Mouse (Mus musculus): ENCODE data around the gene Hs3st4. TPM values are rescaled to one million over a fixed set of nuclear protein-coding genes. Genes with fewer than 3 reads are reported as not detected.

Hs3st4 gene
- polyA plus RNA-seq (2015; fragmentation: Nextera tagmentation; extraction: Ambion mirVana): 13.2 and 14.9 TPM in 2 replicates

DNA sequence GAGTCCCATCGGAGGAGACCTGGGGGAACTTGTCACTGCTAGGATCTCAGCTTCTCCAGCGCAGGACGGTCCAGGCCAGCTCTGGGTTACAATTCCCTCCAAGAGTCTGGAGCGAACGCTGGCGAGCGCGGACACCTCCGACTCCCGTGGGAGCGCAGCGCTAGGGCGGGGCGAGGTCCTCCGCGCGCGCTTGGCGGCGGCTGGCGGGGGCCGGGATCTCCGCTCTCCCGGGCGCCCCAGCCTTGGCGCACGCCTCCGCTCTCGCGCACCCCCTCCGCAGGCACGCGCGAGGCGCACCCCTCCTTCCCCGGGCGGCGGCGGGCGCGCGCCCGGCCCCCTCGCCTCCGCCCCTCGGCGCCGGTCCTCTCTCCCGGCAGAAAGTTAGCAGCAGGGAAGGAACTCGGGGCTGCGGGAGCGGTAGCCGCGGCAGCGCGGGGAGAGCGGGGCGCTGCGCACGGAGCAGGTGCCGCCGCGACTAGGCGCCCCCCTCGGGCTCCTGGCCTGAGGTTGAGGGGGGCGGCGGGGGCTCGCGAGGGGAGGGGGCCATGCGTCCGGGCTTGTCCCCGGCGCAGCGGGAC is at the start of gene Hs3st4:
Hs3st4 (plus strand) TSS at position 409 of the 578 bp plus-strand sequence.
- Histone ChIP-seq H3K27me3 (replicated peaks) (peaks cover 76% of the 10 kb centered on the region), H3K27ac (replicated peaks) (no peak within 1 kb of the TSS), H3K4me3 (replicated peaks) (peak within 1 kb of the TSS; percentile 68), H3K9ac (replicated peaks) (peak within 1 kb of the TSS; percentile 67), H3K36me3 (no peaks in the 10 kb centered on the region), H3K4me2 (peak within 1 kb of the TSS; percentile 93), H3K4me1 (peaks cover 23% of the 10 kb centered on the region), H3K9me3 (replicated peaks) (no peaks in the 10 kb centered on the region)
- peak; percentile 74 for ATAC-seq (ENCODE audit: low FRiP score)
- 0% methylated on average over 34 of the region's 74 CpGs for WGBS

DNA sequence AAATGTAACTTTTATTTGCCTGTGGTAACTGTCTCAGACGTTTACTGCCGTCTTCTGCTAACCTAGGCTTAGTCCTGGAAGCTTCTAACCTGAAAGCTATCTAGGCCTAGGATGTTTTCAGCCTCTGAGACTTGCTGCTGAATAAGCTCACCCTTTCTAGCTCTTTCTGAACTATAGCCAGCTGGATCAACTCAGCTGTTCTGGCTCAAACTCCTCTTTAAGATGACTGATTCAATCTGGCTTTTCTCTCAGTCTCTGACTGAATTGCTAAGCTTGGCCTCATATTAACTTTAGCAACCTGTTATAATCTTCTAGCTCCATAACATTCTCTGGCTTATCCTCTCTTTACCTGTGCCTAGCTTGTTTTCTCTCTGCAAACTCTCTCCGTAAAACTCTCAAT is 35.8 kb upstream of the Hs3st4 start:
- 81% methylated on average over 3 of the region's 3 CpGs for WGBS
- H3K4me2 ChIP-seq: no peak overlapping the region
- H3K9me3 ChIP-seq (replicated peaks): no peaks in the 10 kb centered on the region
- H3K36me3 ChIP-seq: no peaks in the 10 kb centered on the region
- H3K4me1 ChIP-seq: no peaks in the 10 kb centered on the region
- H3K4me3 ChIP-seq (replicated peaks): no peak overlapping the region
- ATAC-seq (ENCODE audit: low FRiP score): no peak
- H3K27ac ChIP-seq (replicated peaks): no peak overlapping the region
- no peaks in the 10 kb centered on the region for H3K27me3 ChIP-seq (replicated peaks)
- no peak overlapping the region for H3K9ac ChIP-seq (replicated peaks)

DNA sequence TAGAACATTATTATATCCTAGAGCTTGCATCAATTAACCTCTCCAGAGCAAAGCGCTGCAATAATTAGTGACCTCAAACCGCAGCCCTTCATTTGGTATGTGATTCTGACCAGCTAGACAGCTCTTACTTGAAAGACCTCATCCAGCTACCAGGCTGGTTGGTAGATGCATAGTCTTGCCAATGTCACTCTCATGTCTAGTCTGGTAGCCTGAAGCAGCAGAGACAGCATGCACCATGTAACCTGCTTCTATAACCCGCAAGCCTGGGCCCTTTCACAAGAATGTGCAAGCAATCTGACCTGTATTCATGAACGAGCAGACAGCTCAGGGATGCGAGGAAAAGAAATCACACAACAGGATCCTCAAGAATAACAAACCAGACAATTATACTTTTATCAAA is 19.6 kb upstream of the Hs3st4 start:
- Histone ChIP-seq H3K4me2 (no peak overlapping the region), H3K4me1 (no peaks in the 10 kb centered on the region), H3K27me3 (replicated peaks) (no peaks in the 10 kb centered on the region), H3K9ac (replicated peaks) (no peak overlapping the region), H3K27ac (replicated peaks) (no peak overlapping the region), H3K9me3 (replicated peaks) (no peaks in the 10 kb centered on the region), H3K4me3 (replicated peaks) (no peak overlapping the region), H3K36me3 (no peaks in the 10 kb centered on the region)
- WGBS: 85% methylated on average over 5 of the region's 5 CpGs
- ATAC-seq (ENCODE audit: low FRiP score): no peak

- no peak for ATAC-seq (ENCODE audit: low FRiP score)
- Histone ChIP-seq H3K9ac (replicated peaks) (no peak overlapping the region), H3K4me2 (no peak overlapping the region), H3K4me1 (no peaks in the 10 kb centered on the region), H3K27me3 (replicated peaks) (no peaks in the 10 kb centered on the region), H3K27ac (replicated peaks) (no peak overlapping the region), H3K36me3 (no peaks in the 10 kb centered on the region), H3K4me3 (replicated peaks) (no peak overlapping the region), H3K9me3 (replicated peaks) (no peaks in the 10 kb centered on the region)
- WGBS: 55% methylated on average over 10 of the region's 10 CpGs
These were observed 18.0 kb upstream of the Hs3st4 start for GRCm38 (mm10) chr7:123964559-123965142.

- no peaks in the 10 kb centered on the region for H3K4me1 ChIP-seq
- no peak for ATAC-seq (ENCODE audit: low FRiP score)
- H3K36me3 ChIP-seq: no peaks in the 10 kb centered on the region
- H3K4me3 ChIP-seq (replicated peaks): no peak overlapping the region
- 77% methylated on average over 7 of the region's 7 CpGs for WGBS
- H3K9ac ChIP-seq (replicated peaks): no peak overlapping the region
- H3K27ac ChIP-seq (replicated peaks): no peak overlapping the region
- no peaks in the 10 kb centered on the region for H3K27me3 ChIP-seq (replicated peaks)
- H3K9me3 ChIP-seq (replicated peaks): no peaks in the 10 kb centered on the region
- no peak overlapping the region for H3K4me2 ChIP-seq
These were observed 17.2 kb upstream of the Hs3st4 start for GRCm38 (mm10) chr7:123965515-123965914.

- Histone ChIP-seq H3K9ac (replicated peaks) (no peak overlapping the region), H3K4me2 (no peak overlapping the region), H3K27ac (replicated peaks) (no peak overlapping the region), H3K36me3 (no peaks in the 10 kb centered on the region), H3K4me3 (replicated peaks) (no peak overlapping the region), H3K27me3 (replicated peaks) (peaks cover 14% of the 10 kb centered on the region), H3K9me3 (replicated peaks) (no peaks in the 10 kb centered on the region), H3K4me1 (peaks cover 4% of the 10 kb centered on the region; the same call in 1 of the 2 replicates)
- 42% methylated on average over 7 of the region's 7 CpGs for WGBS
- ATAC-seq (ENCODE audit: low FRiP score): no peak
These were observed 7.2 kb upstream of the Hs3st4 start for GRCm38 (mm10) chr7:123975441-123975840.

DNA sequence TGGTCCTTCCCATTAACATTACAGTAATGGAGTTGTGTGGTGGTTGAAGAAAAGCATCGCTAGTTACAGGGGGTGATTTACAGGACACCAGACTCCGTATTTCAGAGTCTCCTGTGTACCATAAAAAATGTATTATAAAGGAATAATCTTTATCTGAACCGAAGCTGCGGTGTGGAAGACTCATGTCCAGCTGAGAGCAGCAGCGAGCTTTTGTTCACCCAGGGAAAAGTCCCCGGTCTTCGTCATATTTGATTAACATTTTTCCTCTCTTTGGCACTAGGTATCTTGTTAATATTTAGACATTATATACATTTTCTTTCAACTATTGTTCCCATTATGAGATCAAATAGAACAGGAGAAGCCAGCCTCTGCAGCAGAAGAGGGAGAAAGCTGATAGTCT is 1.2 kb upstream of the Hs3st4 start:
- peak overlapping the region; percentile 67; the same call in 1 of the 2 replicates for H3K9ac ChIP-seq (replicated peaks)
- no peak overlapping the region for H3K27ac ChIP-seq (replicated peaks)
- ATAC-seq (ENCODE audit: low FRiP score): no peak
- WGBS: 20% methylated on average over 7 of the region's 7 CpGs
- H3K4me3 ChIP-seq (replicated peaks): peak overlapping the region; percentile 68
- H3K9me3 ChIP-seq (replicated peaks): no peaks in the 10 kb centered on the region
- peaks cover 70% of the 10 kb centered on the region for H3K27me3 ChIP-seq (replicated peaks)
- H3K36me3 ChIP-seq: no peaks in the 10 kb centered on the region
- peak overlapping the region; percentile 93 for H3K4me2 ChIP-seq
- peaks cover 23% of the 10 kb centered on the region for H3K4me1 ChIP-seq

- WGBS: 4% methylated on average over 5 of the region's 5 CpGs
- Histone ChIP-seq H3K27ac (replicated peaks) (no peak overlapping the region), H3K36me3 (no peaks in the 10 kb centered on the region), H3K9me3 (replicated peaks) (no peaks in the 10 kb centered on the region), H3K27me3 (replicated peaks) (peaks cover 76% of the 10 kb centered on the region), H3K4me2 (peak overlapping the region; percentile 93), H3K9ac (replicated peaks) (peak overlapping the region; percentile 67; the same call in 1 of the 2 replicates), H3K4me3 (replicated peaks) (peak overlapping the region; percentile 68), H3K4me1 (peaks cover 23% of the 10 kb centered on the region)
- peak; percentile 53; the same call in 1 of the 2 replicates for ATAC-seq (ENCODE audit: low FRiP score)
These were observed 659 bp upstream of the Hs3st4 start for GRCm38 (mm10) chr7:123982010-123982409.

DNA sequence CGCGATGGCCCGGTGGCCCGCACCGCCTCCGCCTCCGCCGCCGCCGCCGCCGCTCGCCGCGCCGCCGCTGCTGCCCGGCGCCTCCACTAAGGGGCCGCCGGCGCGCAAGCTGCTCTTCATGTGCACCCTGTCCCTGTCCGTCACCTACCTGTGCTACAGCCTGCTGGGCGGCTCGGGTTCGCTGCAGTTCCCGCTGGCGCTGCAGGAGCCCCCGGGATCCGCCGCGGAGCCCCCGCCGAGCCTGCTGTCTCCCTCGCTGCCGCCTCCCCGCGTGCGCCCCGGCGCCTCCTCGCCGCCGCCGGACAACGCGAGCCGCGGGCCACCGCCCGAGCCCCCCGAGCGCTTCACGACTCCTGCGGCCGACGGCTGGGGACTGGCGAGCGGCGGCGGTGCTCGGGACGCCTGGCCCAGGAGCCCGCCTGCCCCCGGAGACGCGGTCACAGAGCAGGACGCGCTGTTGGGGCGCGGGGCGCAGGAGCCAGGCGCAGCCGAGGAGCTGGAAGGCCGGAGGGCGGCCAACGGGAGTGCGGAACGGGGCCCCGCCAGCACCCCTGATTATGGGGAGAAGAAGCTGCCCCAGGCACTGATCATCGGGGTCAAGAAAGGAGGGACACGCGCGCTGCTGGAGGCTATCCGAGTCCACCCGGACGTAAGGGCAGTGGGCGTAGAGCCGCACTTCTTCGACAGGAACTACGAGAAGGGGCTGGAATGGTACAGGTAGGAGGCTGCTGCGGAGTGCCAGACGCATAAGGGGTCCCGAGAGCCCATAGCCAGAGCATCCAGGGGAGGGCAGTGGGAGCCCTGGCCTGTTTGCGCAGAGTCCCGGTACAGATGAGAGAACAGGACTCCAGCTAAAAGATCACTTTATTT is 743 bp downstream of the Hs3st4 start:
- peak overlapping the region; percentile 93 for H3K4me2 ChIP-seq
- H3K9ac ChIP-seq (replicated peaks): peak overlapping the region; percentile 67
- ATAC-seq (ENCODE audit: low FRiP score): peak; percentile 18; the same call in 1 of the 2 replicates
- H3K36me3 ChIP-seq: no peaks in the 10 kb centered on the region
- H3K4me1 ChIP-seq: peaks cover 23% of the 10 kb centered on the region
- H3K27me3 ChIP-seq (replicated peaks): peaks cover 74% of the 10 kb centered on the region
- no peak overlapping the region for H3K27ac ChIP-seq (replicated peaks)
- under 1% methylated on average over 87 of the region's 97 CpGs for WGBS
- no peaks in the 10 kb centered on the region for H3K9me3 ChIP-seq (replicated peaks)
- peak overlapping the region; percentile 68 for H3K4me3 ChIP-seq (replicated peaks)

DNA sequence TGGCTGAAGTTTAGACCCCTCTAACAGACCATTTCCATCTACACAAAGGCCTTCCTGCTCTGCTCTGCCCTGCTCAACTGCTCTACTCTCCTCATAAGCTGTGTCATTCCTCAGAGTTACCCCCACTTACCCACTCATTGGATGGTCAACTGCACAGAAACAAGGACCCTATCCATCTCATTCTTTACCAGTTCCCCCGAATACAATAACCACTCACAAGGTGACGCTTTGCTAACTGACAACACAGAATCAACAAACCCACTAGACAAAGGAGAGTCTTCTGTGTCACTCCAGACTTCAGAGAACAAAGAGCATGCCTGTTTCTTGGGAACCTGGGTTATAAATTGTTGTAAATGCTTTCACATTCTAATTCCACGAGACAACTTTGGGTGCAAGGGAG is 9.5 kb downstream of the Hs3st4 start:
- Histone ChIP-seq H3K27me3 (replicated peaks) (no peaks in the 10 kb centered on the region; the same call in 1 of the 2 replicates), H3K9me3 (replicated peaks) (no peaks in the 10 kb centered on the region), H3K4me3 (replicated peaks) (no peak overlapping the region), H3K36me3 (no peaks in the 10 kb centered on the region), H3K9ac (replicated peaks) (no peak overlapping the region), H3K27ac (replicated peaks) (no peak overlapping the region), H3K4me1 (no peaks in the 10 kb centered on the region), H3K4me2 (no peak overlapping the region)
- WGBS: 56% methylated on average over 3 of the region's 3 CpGs
- no peak for ATAC-seq (ENCODE audit: low FRiP score)

DNA sequence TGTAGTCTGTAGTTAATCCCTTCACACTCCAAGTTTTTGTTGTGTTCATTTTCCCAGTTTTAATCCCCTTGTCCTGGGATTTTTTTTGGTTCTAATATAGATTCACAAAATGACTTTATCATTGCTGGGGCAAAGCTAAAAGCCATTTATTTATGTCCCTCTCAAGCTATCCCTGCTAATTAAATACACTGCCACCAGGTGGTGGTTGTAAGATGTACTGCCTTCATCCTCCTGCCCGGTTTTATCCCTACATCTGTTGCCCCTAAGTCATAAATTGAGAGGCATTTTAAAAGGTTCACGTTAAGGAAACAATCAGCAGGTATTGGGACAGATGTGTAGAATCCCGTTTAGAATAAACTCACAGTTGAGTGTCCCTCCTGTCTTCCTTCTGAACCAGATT is 14.6 kb downstream of the Hs3st4 start:
- WGBS: 31% methylated on average over 3 of the region's 3 CpGs
- H3K9ac ChIP-seq (replicated peaks): no peak overlapping the region
- H3K4me2 ChIP-seq: no peak overlapping the region
- H3K27ac ChIP-seq (replicated peaks): no peak overlapping the region
- ATAC-seq (ENCODE audit: low FRiP score): no peak
- H3K9me3 ChIP-seq (replicated peaks): no peaks in the 10 kb centered on the region
- no peaks in the 10 kb centered on the region for H3K4me1 ChIP-seq
- H3K36me3 ChIP-seq: no peaks in the 10 kb centered on the region
- no peak overlapping the region for H3K4me3 ChIP-seq (replicated peaks)
- H3K27me3 ChIP-seq (replicated peaks): no peaks in the 10 kb centered on the region

Measured in neural tube, embryonic 15.5 days (tissue).